Mouse (Mus musculus): ENCODE measurements around the gene Il34. TPM values are rescaled to one million over a fixed set of nuclear protein-coding genes. Genes with fewer than 3 reads are reported as not detected.

The Il34 gene
- polyA plus RNA-seq, 1 experiment from 2014 or later, result 2.5 TPM

GRCm38 (mm10) chr8:110711271-110711934 lies 94.3 kb downstream of the Il34 start:
- ATAC-seq (replicated peaks), result no peak
- Histone ChIP-seq H3K36me3 (peaks cover 19% of the 10 kb centered on the region; the same call in 1 of the 2 replicates), H3K9me3 (no peaks in the 10 kb centered on the region), H3K4me2 (replicated peaks) (no peak overlapping the region), H3K4me1 (peaks cover 22% of the 10 kb centered on the region), H3K4me3 (no peak overlapping the region), H3K27ac (replicated peaks) (peak overlapping the region; percentile 19; the same call in 1 of the 2 replicates), H3K9ac (replicated peaks) (no peak overlapping the region), H3K27me3 (no peaks in the 10 kb centered on the region)
- 78% methylated on average over 13 of the region's 13 CpGs for WGBS

- H3K9ac ChIP-seq (replicated peaks), result no peak overlapping the region
- H3K27ac ChIP-seq (replicated peaks), result no peak overlapping the region; the same call in 1 of the 2 replicates
- peaks cover 19% of the 10 kb centered on the region; the same call in 1 of the 2 replicates for H3K36me3 ChIP-seq
- ATAC-seq (replicated peaks), result no peak
- H3K9me3 ChIP-seq, result no peaks in the 10 kb centered on the region
- no peaks in the 10 kb centered on the region for H3K27me3 ChIP-seq
- 71% methylated on average over 3 of the region's 3 CpGs for WGBS
- H3K4me2 ChIP-seq (replicated peaks), result no peak overlapping the region
- no peak overlapping the region for H3K4me3 ChIP-seq
- peaks cover 14% of the 10 kb centered on the region for H3K4me1 ChIP-seq
Measured at GRCm38 (mm10) chr8:110710593-110710992, 95.1 kb downstream of the Il34 start.

GRCm38 (mm10) chr8:110708429-110708828 lies 97.3 kb downstream of the Il34 start:
- Histone ChIP-seq H3K9ac (replicated peaks) (no peak overlapping the region), H3K27me3 (no peaks in the 10 kb centered on the region), H3K9me3 (no peaks in the 10 kb centered on the region), H3K4me3 (no peak overlapping the region), H3K4me2 (replicated peaks) (no peak overlapping the region), H3K36me3 (peaks cover 16% of the 10 kb centered on the region; the same call in 1 of the 2 replicates), H3K27ac (replicated peaks) (no peak overlapping the region), H3K4me1 (0 out of 2 replicates have a peak, but pooled peaks cover under 1% of the 10 kb centered on the region)
- no peak for ATAC-seq (replicated peaks)
- 88% methylated on average over 11 of the region's 11 CpGs for WGBS

- 79% methylated on average over 3 of the region's 3 CpGs for WGBS
- no peaks in the 10 kb centered on the region for H3K9me3 ChIP-seq
- H3K4me3 ChIP-seq, result no peak overlapping the region
- H3K9ac ChIP-seq (replicated peaks), result no peak overlapping the region
- ATAC-seq (replicated peaks), result no peak
- peaks cover 4% of the 10 kb centered on the region; the same call in 1 of the 2 replicates for H3K4me1 ChIP-seq
- H3K4me2 ChIP-seq (replicated peaks), result no peak overlapping the region
- H3K36me3 ChIP-seq, result 0 out of 2 replicates have a peak, but pooled peaks cover 4% of the 10 kb centered on the region
- no peaks in the 10 kb centered on the region for H3K27me3 ChIP-seq
- no peak overlapping the region for H3K27ac ChIP-seq (replicated peaks)
Measured at GRCm38 (mm10) chr8:110706288-110706870, 99.3 kb downstream of the Il34 start.

- WGBS, result 73% methylated on average over 14 of the region's 14 CpGs
- Histone ChIP-seq H3K27ac (replicated peaks) (peak overlapping the region; percentile 57), H3K36me3 (0 out of 2 replicates have a peak, but pooled peaks cover 3% of the 10 kb centered on the region)
Measured at GRCm38 (mm10) chr8:110705391-110706287, 100.1 kb downstream of the Il34 start.

GRCm38 (mm10) chr8:110704103-110704502 lies 101.6 kb downstream of the Il34 start:
- Histone ChIP-seq H3K4me2 (replicated peaks) (no peak overlapping the region), H3K4me1 (peaks cover 4% of the 10 kb centered on the region; the same call in 1 of the 2 replicates), H3K36me3 (no peaks in the 10 kb centered on the region), H3K9ac (replicated peaks) (no peak overlapping the region), H3K27me3 (no peaks in the 10 kb centered on the region), H3K4me3 (no peak overlapping the region), H3K9me3 (no peaks in the 10 kb centered on the region), H3K27ac (replicated peaks) (0 out of 2 replicates have a peak overlapping the region, but pooled peaks have one; percentile 57)
- ATAC-seq (replicated peaks), result no peak
- 95% methylated on average over 3 of the region's 3 CpGs for WGBS

More at GRCm38 (mm10) chr8:110705391-110706287, 100.1 kb downstream of the Il34 start:
- H3K27me3 ChIP-seq, result no peaks in the 10 kb centered on the region
- H3K4me2 ChIP-seq (replicated peaks), result no peak overlapping the region
- no peaks in the 10 kb centered on the region for H3K9me3 ChIP-seq
- peak; percentile 43; the same call in 1 of the 2 replicates for ATAC-seq (replicated peaks)
- no peak overlapping the region for H3K9ac ChIP-seq (replicated peaks)
- no peak overlapping the region for H3K4me3 ChIP-seq
- H3K4me1 ChIP-seq, result peaks cover 4% of the 10 kb centered on the region; the same call in 1 of the 2 replicates

- no peak overlapping the region for H3K4me2 ChIP-seq (replicated peaks)
- 93% methylated on average over 9 of the region's 9 CpGs for WGBS
- H3K27me3 ChIP-seq, result no peaks in the 10 kb centered on the region
- H3K4me1 ChIP-seq, result peaks cover 4% of the 10 kb centered on the region; the same call in 1 of the 2 replicates
- no peak overlapping the region for H3K9ac ChIP-seq (replicated peaks)
- H3K4me3 ChIP-seq, result no peak overlapping the region
- no peak for ATAC-seq (replicated peaks)
- H3K9me3 ChIP-seq, result no peaks in the 10 kb centered on the region
- no peak overlapping the region for H3K27ac ChIP-seq (replicated peaks)
- no peaks in the 10 kb centered on the region for H3K36me3 ChIP-seq
Measured at GRCm38 (mm10) chr8:110703460-110704061, 102.2 kb downstream of the Il34 start.

- H3K36me3 ChIP-seq, result no peaks in the 10 kb centered on the region
- ATAC-seq (replicated peaks), result no peak
- 46% methylated on average over 9 of the region's 9 CpGs for WGBS
- no peak overlapping the region for H3K4me2 ChIP-seq (replicated peaks)
- H3K4me1 ChIP-seq, result peaks cover 4% of the 10 kb centered on the region; the same call in 1 of the 2 replicates
- no peaks in the 10 kb centered on the region for H3K9me3 ChIP-seq
- no peak overlapping the region for H3K4me3 ChIP-seq
- H3K27me3 ChIP-seq, result no peaks in the 10 kb centered on the region
- no peak overlapping the region for H3K27ac ChIP-seq (replicated peaks)
- H3K9ac ChIP-seq (replicated peaks), result no peak overlapping the region
Measured at GRCm38 (mm10) chr8:110702636-110703459, 102.9 kb downstream of the Il34 start.

- Histone ChIP-seq H3K4me1 (peaks cover 4% of the 10 kb centered on the region; the same call in 1 of the 2 replicates), H3K4me3 (no peak overlapping the region), H3K9ac (replicated peaks) (no peak overlapping the region), H3K9me3 (no peaks in the 10 kb centered on the region), H3K27ac (replicated peaks) (no peak overlapping the region), H3K4me2 (replicated peaks) (no peak overlapping the region), H3K27me3 (no peaks in the 10 kb centered on the region), H3K36me3 (no peaks in the 10 kb centered on the region)
- ATAC-seq (replicated peaks), result no peak
- 88% methylated on average over 2 of the region's 2 CpGs for WGBS
Measured at GRCm38 (mm10) chr8:110700561-110700960, 105.2 kb downstream of the Il34 start.

GRCm38 (mm10) chr8:110699501-110699900 lies 106.2 kb downstream of the Il34 start:
- no peak overlapping the region for H3K4me2 ChIP-seq (replicated peaks)
- H3K4me3 ChIP-seq, result no peak overlapping the region
- WGBS, result 89% methylated on average over 7 of the region's 7 CpGs
- no peaks in the 10 kb centered on the region for H3K36me3 ChIP-seq
- H3K27ac ChIP-seq (replicated peaks), result no peak overlapping the region
- H3K9ac ChIP-seq (replicated peaks), result no peak overlapping the region
- peaks cover 13% of the 10 kb centered on the region for H3K4me1 ChIP-seq
- H3K27me3 ChIP-seq, result no peaks in the 10 kb centered on the region
- ATAC-seq (replicated peaks), result no peak
- H3K9me3 ChIP-seq, result no peaks in the 10 kb centered on the region

GRCm38 (mm10) chr8:110698098-110698497 lies 107.6 kb downstream of the Il34 start:
- no peak overlapping the region for H3K4me3 ChIP-seq
- H3K9me3 ChIP-seq, result no peaks in the 10 kb centered on the region
- H3K36me3 ChIP-seq, result no peaks in the 10 kb centered on the region
- peaks cover 12% of the 10 kb centered on the region for H3K4me1 ChIP-seq
- H3K27ac ChIP-seq (replicated peaks), result no peak overlapping the region
- no peak for ATAC-seq (replicated peaks)
- 89% methylated on average over 1 of the region's 1 CpGs for WGBS
- H3K9ac ChIP-seq (replicated peaks), result no peak overlapping the region
- no peak overlapping the region for H3K4me2 ChIP-seq (replicated peaks)
- H3K27me3 ChIP-seq, result no peaks in the 10 kb centered on the region

Measured in forebrain, embryonic 15.5 days (tissue).